Mouse (Mus musculus) 3T3-L1 (cell line): ENCODE results near the gene Mrc1.

ENCODE experiments used
- DNase-seq: peaks from one replicate; pipeline ENCODE4 v3.0.0-alpha.2; 2015; ENCODE audit warnings: low read depth, low spot score

The Mrc1 gene

GRCm38 (mm10) chr2:14244157-14244556, 15.0 kb downstream of the Mrc1 start:
- DNase-seq = peak; percentile 4

GRCm38 (mm10) chr2:14244668-14245067, 15.5 kb downstream of the Mrc1 start:
- peak; percentile 46 for DNase-seq

GRCm38 (mm10) chr2:14249839-14250564, 20.8 kb downstream of the Mrc1 start:
- DNase-seq = no peak

- DNase-seq = no peak
Observed at GRCm38 (mm10) chr2:14251938-14252337, 22.7 kb downstream of the Mrc1 start.

GRCm38 (mm10) chr2:14258345-14258850, 29.2 kb downstream of the Mrc1 start:
- DNase-seq = no peak

GRCm38 (mm10) chr2:14262090-14262489, 32.9 kb downstream of the Mrc1 start:
- DNase-seq = no peak

- DNase-seq = no peak
Observed at GRCm38 (mm10) chr2:14269160-14269559, 40.0 kb downstream of the Mrc1 start.

GRCm38 (mm10) chr2:14272088-14272487, 42.9 kb downstream of the Mrc1 start:
- no peak for DNase-seq

- no peak for DNase-seq
Observed at GRCm38 (mm10) chr2:14275796-14276195, 46.6 kb downstream of the Mrc1 start.

GRCm38 (mm10) chr2:14279256-14279655, 50.1 kb downstream of the Mrc1 start:
- peak; percentile 83 for DNase-seq

- no peak for DNase-seq
Observed at GRCm38 (mm10) chr2:14279795-14280194, 50.6 kb downstream of the Mrc1 start.

- DNase-seq = peak; percentile 94
Observed at GRCm38 (mm10) chr2:14295334-14295733, 66.1 kb downstream of the Mrc1 start.

- DNase-seq = peak; percentile 20
Observed at GRCm38 (mm10) chr2:14312505-14313380, 83.6 kb downstream of the Mrc1 start.

- DNase-seq = no peak
Observed at GRCm38 (mm10) chr2:14315113-14315512, 85.9 kb downstream of the Mrc1 start.

- peak; percentile 60 for DNase-seq
Observed at GRCm38 (mm10) chr2:14341652-14342308, 112.6 kb downstream of the Mrc1 start.

- no peak for DNase-seq
Observed at GRCm38 (mm10) chr2:14342309-14342839, 113.2 kb downstream of the Mrc1 start.
